Mouse (Mus musculus): ENCODE measurements around the gene Gm20737.
"Not testable (repeated sequence)": the region's sequence is repeated elsewhere in the genome, so short reads cannot be mapped to it uniquely, and the experiment has no call there.

Gm20737 gene

GRCm38 (mm10) chrY:10535942-10536341 lies at the start of gene Gm20737:
TSS of gene Gm20737 (minus strand) at chrY:10536042.
- DNase-seq (ENCODE audit: inconsistent age in 2 of 2, low spot score in 1 of 2), result not testable (repeated sequence)

GRCm38 (mm10) chrY:10553153-10553552 lies 17.3 kb upstream of the Gm20737 start, which contains the start of gene Gm21775:
TSS of gene Gm21775 (plus strand) at chrY:10553453.
- not testable (repeated sequence) for DNase-seq (ENCODE audit: inconsistent age in 2 of 2, low spot score in 1 of 2)

Measured in adrenal gland, adult (tissue).